Mouse (Mus musculus) CD4-positive helper T cell, adult 2 months (primary cell): Measurements from ENCODE around the gene Zfp3.
"Not testable (repeated sequence)": the region's sequence is repeated elsewhere in the genome, so short reads cannot be mapped to it uniquely, and the experiment has no call there.

Source experiments
- DNase-seq: peaks from one replicate; pipeline ENCODE4 v3.0.0-alpha.2; 2012; ENCODE audit warnings: low read depth, missing footprints, low spot score

Gene Zfp3

GRCm38 (mm10) chr11:70755645-70756044 is 8.4 kb upstream of the Zfp3 start:
- DNase-seq = peak; percentile 79

DNA sequence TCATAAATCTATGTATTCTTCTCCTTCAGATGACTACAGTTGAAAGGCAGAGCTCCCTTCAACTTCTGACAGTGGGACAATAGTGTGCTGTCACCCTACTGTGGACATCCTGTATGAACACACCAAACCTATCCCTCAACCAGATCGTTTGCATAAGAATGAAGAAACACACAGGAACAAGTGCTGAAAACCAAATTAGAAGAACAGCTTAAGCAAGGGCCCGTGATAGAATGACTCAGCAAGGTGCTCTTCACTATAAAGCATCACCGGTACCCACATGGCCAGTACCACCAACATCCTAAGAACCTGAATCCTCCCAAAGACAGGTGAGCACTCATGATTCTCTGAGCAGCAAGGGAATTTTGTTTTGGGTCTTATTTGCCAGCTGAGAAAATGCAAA is 3.6 kb upstream of the Zfp3 start:
- not testable (repeated sequence) for DNase-seq

GRCm38 (mm10) chr11:70762641-70763040 is 1.4 kb upstream of the Zfp3 start:
- DNase-seq = peak; percentile 75

- DNase-seq = no peak
These were observed 450 bp upstream of the Zfp3 start for GRCm38 (mm10) chr11:70763582-70763935.

DNA sequence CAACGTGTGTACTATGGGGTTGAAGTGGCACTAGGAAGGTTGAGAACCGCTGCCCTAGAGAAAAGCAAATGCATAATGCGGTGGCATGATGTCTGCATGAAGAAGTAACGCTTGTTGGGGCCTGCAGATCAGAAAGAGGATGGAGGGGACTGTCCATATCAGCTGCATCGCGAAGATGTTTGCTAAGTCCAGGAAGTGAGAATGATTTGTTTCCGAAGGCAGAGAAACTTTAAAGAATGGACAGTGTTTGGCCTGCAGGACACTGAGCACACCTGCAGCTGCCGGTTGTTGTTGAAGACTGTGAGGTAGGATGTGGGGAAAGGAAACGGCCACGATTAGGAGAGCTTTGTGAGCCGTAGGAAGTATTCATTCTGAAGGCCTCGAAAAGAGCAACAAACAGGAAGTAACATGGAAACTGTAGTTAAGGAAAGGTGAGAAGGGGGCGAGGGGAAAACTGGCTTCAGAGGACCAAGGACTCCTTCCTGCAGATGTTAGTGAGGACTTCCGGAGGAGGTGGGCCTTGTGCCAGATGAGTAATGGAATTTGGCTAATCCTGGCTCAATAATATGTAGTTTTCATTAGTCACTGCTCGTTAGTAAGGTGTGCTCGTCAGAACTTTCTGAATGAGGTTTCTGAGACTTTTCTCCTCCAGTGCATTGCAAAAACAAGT is 1.9 kb downstream of the Zfp3 start:
- peak; percentile 66 for DNase-seq

- DNase-seq = no peak
These were observed 6.8 kb downstream of the Zfp3 start for GRCm38 (mm10) chr11:70770804-70771203.

DNA sequence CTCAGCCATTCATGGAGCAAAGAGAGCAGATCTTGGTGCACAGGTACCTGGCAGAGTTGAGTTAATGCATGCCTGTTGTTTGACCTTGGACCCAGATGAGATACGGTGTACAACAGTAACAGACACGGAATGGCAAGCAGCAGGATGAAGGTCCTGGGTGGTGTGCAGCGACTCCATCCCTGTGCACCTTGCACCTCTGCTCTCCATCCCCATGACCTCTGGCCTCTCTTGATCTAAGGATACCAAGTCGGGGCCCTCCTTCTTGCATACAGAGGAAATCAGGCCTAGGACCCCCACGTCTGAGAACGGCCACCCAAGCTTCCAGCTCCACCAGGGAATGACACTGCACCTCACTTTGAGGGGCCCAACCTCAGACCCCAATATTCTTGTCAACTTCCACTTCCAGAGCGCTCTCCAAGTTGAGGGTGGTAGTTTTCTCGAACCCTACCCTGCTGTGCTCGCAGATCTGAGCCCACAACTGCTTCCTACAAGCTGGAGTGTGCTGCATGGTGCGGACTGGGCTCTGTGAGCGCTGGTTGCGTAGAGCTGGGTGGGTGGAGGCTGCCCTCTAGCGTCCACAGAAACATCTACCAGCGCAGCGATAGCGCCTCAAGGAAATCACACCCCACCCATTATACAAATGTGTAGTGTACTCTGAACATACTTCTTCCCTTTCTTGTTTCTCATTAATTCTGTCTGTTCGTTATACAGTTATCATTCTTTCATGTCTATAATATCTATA is 13.0 kb downstream of the Zfp3 start:
- DNase-seq = peak; percentile 84

- no peak for DNase-seq
These were observed 13.6 kb downstream of the Zfp3 start for GRCm38 (mm10) chr11:70777634-70778033.

GRCm38 (mm10) chr11:70778058-70778457 is 14.0 kb downstream of the Zfp3 start:
- peak; percentile 66 for DNase-seq

GRCm38 (mm10) chr11:70785908-70786307 is 21.9 kb downstream of the Zfp3 start:
- DNase-seq = no peak

DNA sequence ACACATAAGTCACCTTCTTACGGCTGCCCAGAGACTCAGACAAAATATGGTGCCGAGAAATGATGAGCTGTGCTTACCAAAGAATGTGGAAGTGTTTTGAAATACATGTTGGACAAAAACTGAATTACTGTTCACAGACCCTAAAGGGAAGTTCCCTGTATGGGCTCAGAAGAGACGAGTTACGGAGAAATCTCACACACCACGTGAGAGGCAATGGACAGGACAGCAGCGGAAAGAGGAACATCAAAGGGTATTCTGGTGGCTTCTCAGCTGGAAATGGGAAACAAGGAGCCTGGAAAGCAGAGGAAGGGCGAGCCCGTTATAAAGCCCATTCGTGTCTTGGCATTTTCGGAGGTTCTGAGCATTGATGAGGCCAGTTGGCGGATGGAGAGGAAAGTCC is 23.0 kb downstream of the Zfp3 start:
- no peak for DNase-seq

- DNase-seq = peak; percentile 77
These were observed 25.1 kb downstream of the Zfp3 start for GRCm38 (mm10) chr11:70788972-70789655.

- DNase-seq = peak; percentile 84
These were observed 26.4 kb downstream of the Zfp3 start for GRCm38 (mm10) chr11:70790426-70790825.

DNA sequence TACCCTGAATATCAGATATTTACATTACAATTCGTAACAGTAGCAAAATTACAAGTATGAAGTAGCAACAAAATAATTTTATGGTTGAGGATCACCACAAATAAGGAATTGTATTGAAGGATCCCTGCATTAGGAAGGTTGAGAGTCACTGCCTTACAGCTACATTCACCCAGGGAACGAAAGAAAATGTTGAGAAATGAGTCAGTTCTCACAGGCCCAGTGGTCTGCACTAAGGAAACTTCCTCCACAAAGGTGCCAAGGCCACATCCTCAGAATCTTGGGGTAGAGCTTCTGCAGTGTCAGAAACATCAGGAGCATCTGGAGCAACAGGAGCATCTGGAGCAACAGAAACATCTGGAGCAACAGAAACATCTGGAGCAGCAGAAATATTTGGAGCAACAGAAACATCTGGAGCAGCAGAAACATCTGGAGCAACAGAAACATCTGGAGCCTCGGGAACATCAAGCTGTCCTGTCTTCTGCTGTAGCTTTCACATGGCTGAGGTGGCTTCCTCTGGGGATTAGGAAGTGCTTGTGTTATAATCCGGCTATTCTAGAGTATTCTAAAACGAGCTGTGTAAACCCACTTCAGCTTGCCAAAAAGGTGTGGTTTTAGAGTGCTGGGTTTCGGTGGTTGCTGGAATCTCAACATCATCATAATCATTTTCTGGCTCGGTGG is 27.0 kb downstream of the Zfp3 start:
- peak; percentile 41 for DNase-seq

- DNase-seq = peak; percentile 62
These were observed 27.7 kb downstream of the Zfp3 start for GRCm38 (mm10) chr11:70791676-70792075.

DNA sequence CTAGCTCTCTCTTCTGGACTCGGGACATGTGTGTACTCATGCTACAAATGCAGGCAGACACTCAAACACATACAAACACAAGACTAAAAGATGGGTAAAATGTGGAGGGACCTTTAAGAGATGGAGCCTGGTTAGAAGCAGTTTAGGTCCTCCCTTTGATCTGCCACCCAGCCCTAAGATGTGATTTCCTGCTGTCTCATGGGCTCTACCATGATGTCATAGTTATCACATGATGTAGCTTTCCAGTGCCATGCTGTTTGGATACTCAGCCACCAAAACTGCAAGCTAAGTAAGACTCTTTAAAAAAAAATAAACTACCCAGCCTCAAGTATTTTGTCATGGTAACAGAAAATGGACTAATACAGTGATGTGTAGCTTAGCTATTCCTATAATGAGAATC is 28.4 kb downstream of the Zfp3 start:
- DNase-seq = peak; percentile 82

DNA sequence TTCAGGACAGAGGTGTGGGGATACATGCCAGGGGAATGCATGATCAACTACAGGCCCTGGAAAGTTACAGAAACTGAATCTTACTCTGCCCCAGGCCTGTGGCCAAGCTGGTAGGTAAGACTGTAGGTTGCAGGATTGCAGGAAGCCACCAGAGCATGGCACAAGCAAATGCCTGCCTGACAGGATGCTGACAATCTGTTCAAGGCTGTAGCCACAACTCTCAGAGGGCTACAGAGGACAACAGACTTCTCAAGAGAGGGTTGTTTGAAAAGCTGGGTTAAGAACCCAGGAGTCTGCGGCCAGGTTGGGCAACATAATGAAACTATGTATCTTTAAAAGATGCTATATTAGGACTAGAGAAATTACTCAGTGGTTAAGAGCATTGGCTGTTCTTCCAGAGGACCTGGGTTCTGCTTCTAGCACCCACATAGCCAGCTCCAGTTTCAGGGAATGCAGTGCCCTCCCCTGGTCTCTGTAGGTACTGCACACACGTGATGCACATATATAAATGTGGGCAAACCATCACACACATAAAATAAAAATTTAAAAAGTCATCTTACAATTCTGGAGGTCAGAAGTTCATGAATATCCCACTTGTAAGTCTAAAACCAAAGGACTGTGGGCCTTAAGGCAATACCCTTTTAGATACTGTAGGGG is 38.3 kb downstream of the Zfp3 start:
- no peak for DNase-seq

DNA sequence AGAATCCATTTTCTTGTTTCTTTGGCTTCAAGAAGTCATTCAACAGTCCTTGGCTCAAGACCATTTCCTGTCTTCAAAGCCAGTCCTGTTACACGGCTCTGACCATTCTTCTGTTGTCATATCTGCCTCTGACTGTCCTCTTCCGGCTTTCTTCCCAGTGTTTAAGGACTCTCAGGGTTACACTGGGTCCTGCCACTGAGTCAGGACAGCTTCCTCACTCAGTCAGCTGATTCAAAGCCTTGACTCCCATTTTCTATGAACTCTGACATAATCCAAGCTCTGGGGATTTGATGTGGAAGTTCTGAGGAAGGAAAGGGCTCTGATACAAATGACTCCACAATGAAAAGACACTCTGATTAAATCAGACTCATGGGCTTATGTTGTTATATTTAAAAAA is 38.9 kb downstream of the Zfp3 start:
- DNase-seq = no peak

DNA sequence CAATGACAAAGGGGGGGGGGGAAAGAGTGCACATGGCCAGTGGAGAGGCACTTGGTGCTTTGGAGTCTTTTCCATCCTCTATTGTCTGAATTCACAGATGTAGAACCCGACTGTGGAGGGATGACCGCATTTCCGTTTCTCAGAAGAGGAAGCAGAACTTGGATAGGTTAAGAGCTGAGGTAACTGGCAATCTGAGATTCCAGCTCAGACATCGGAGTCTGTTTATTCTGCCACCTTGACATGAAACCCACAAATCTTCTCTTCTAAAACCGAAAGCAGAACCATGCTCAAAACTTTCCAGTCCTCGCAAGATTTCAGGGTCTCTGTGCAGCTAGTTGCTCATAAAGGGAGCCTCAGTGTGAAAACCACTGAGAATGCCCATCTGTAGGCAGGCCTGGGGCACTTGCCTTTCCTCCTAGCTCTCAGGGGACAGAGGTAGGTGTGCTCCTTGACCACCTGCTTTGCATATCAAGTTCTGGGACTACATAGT is 39.7 kb downstream of the Zfp3 start:
- peak; percentile 82 for DNase-seq

DNA sequence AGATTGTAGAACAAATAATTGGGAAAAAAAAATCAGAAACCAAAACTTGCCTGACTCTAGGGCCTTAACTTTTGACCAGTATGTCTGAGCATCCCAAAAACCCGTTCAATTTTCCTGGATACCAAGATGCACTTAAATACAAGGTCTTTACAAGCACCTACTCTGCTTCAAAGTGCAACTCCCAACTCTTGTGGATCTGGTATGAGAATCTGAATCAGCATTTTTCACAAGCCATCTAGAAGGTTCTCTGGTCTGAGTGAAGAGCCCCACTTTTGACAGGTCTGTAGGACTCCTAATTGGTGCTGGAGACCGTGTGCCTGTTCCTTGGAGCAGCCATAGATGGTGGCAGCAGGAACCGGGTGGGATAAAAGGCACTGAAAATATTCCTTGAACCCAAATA is 40.4 kb downstream of the Zfp3 start:
- no peak for DNase-seq

DNA sequence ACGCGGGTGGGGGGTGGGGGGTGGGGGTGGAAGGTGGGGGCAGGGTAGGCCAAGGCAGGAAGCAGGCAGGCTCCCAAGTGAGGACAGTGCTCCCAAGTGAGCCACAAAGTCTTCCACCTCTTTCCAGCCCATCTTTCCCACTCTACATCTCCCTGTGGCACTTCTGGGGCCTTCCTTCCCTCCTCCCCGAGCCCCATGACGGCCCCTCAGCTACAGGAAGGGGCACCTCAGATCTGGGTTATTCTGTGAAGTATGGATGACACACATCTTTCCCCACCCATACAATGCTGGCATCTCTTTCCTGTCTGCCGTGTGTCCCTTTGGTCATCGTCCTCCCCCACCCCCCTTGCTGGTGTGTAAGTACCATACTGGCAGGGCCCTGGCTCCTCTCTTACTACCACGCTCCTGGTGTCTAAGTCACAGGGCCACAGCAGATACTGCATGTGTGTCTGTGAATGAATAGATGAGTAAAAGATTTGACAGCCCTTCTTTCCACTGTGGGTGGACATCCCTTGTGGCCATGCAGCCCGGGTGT is 41.7 kb downstream of the Zfp3 start:
- peak; percentile 35 for DNase-seq
